Mouse (Mus musculus) kidney, adult 2 months (tissue): Measurements from ENCODE around the gene Gldn.

Source experiments
- CTCF ChIP-seq: fragments of 200-500 bp; conservative IDR thresholded peaks from 2 replicates; pipeline ENCODE4 v1.5.1; 2011; ENCODE audit warnings: low read depth, mild to moderate bottlenecking, control low read depth, low read length, moderate library complexity, mixed read lengths; ENCODE audit not compliant: insufficient read depth, insufficient read length
- POLR2A ChIP-seq: fragments of 200-500 bp; IDR thresholded peaks from one replicate; pipeline ENCODE4 v1.6.1; 2011; ENCODE audit warnings: low read depth, low read length, control low read depth

DNA sequence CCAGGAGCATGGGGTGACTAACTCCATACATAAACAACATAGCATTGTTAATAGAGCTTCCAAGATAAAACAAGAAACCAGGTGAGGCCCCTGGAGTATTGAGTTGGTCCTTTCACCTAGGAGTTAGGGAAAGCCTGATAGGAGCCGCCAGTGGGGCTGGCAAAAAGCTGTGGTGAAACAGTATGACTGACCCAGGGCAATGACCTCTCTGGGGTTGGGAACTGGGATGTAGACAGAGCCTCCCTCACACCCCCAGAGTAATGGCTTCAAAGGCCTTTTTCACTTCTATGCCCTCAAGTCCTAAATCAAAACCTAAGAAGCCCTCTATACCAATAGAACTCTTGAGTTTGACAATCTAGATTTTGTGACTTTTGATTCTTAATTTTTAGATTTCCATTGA lies 21.9 kb downstream of the Gldn start:
- no peak for TF ChIP-seq POLR2A
- TF ChIP-seq CTCF: no peak
